Mouse (Mus musculus): ENCODE measurements at regions not wholly inside any gene's neighbourhood (a gene's known extent, or its start where the extent isn't known, plus 50 kb on each side); places are given as distances from the start of the nearest gene placed in this dataset.
A peak's percentile ranks its signal among the peaks of the same experiment; 100 is the strongest.

DNA sequence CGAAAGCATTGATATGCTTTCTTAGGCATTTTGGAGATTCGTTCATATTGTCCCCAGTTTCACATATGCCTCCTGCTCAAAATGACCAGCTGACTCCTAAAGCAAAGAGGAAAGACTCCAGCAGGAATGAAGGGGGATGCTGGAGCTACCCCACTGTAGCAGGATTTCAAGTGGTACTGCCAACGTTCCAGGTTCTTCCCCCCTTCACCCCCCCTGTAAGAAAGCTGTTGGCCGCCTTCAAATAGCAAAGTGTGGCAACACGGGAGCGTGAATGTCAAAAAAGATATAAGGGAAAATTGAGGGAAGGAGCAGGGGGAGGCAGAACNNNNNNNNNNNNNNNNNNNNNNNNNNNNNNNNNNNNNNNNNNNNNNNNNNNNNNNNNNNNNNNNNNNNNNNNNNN lies 103.7 kb upstream of the Nrbf2 start:
- H3K79me2 ChIP-seq (ENCODE audit: control insufficient read depth, insufficient read depth, low read length, poor library complexity): no peaks in the 10 kb centered on the region
- no peak for TF ChIP-seq MAX (IDR thresholded peaks at IDR 0.05; ENCODE audit: low read length)
- TF ChIP-seq MAZ (IDR thresholded peaks at IDR 0.05; ENCODE audit: low read depth, low read length): no peak
- no peak for TF ChIP-seq POLR2AphosphoS5 (IDR thresholded peaks at IDR 0.05; ENCODE audit: borderline replicate concordance, low read depth, low read length)
- TF ChIP-seq CHD2 (IDR thresholded peaks at IDR 0.05; ENCODE audit: low read length): no peak
- TF ChIP-seq SIN3A (IDR thresholded peaks at IDR 0.05; ENCODE audit: low read length): no peak
- no peak for TF ChIP-seq JUND (IDR thresholded peaks at IDR 0.05; ENCODE audit: low read depth, low read length)
- no peak for TF ChIP-seq USF2 (IDR thresholded peaks at IDR 0.05; ENCODE audit: borderline replicate concordance in 1 of 2, insufficient read depth in 1 of 2, low read depth in 1 of 2, low read length in 2 of 2)
- TF ChIP-seq CHD1 (IDR thresholded peaks at IDR 0.05; ENCODE audit: low read depth, low read length): no peak
- TF ChIP-seq MXI1 (IDR thresholded peaks at IDR 0.05; ENCODE audit: low read depth, low read length): no peak
- no peak for TF ChIP-seq RAD21 (IDR thresholded peaks at IDR 0.05; ENCODE audit: low read depth, low read length)
- no peak for TF ChIP-seq NELFE (IDR thresholded peaks at IDR 0.05; ENCODE audit: low read depth, low read length)
- TF ChIP-seq MYC (IDR thresholded peaks at IDR 0.05; ENCODE audit: low read depth, low read length): no peak
- H3K4me3 ChIP-seq (ENCODE audit: control insufficient read depth in 1 of 2, insufficient read depth in 1 of 2, low read depth in 2 of 2, low read length in 2 of 2): no peak overlapping the region
- no peak for DNase-seq (ENCODE audit: low read depth, low spot score)
- no peak overlapping the region for H3K9ac ChIP-seq (ENCODE audit: control insufficient read depth, low read depth, low read length, poor library complexity, severe bottlenecking)
- no peaks in the 10 kb centered on the region for H3K27me3 ChIP-seq (ENCODE audit: control insufficient read depth in 1 of 2, insufficient read depth in 2 of 2, low read length in 2 of 2)
- H3K4me1 ChIP-seq (ENCODE audit: control insufficient read depth in 1 of 2, insufficient read depth in 2 of 2, low read length in 2 of 2): no peaks in the 10 kb centered on the region
- peaks cover 0 to 2% of the 10 kb centered on the region in 2 experiments; a peak in 1 of 4 replicates for H3K36me3 ChIP-seq (ENCODE audit: control insufficient read depth in 1 of 2, insufficient read depth in 2 of 2, low read length in 2 of 2)
- H3K27ac ChIP-seq (ENCODE audit: control insufficient read depth, low read depth, low read length): no peak overlapping the region
- no peaks in the 10 kb centered on the region for H3K9me3 ChIP-seq (replicated peaks; ENCODE audit: insufficient read depth, low read length)

DNA sequence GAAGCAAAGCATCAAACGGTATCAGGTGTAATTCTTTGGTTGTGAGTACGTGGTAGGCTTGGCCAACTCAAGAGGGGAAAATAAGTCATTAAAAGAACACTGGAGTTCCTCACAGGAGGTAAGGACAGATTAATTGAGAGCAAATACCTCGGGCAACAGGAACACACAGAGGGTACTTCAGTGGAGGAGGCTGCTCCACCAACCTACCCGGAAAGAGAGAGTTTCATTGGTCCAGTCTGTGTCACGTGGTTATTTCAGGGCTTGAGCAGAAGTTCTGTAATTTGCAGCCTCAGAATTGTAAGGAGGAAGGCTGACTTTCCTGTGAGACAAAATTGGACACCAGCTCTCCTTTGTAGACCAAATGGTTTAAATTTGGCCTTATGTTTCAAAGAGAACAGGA lies 115.3 kb upstream of the Nrbf2 start:
- Histone ChIP-seq H3K36me3 (ENCODE audit: control insufficient read depth in 1 of 2, insufficient read depth in 2 of 2, low read length in 2 of 2) (peaks cover 2 to 18% of the 10 kb centered on the region in 2 experiments; a peak in 3 of 4 replicates), H3K27ac (ENCODE audit: control insufficient read depth, low read depth, low read length) (no peak overlapping the region), H3K27me3 (ENCODE audit: control insufficient read depth in 1 of 2, insufficient read depth in 2 of 2, low read length in 2 of 2) (no peaks in the 10 kb centered on the region), H3K9me3 (replicated peaks; ENCODE audit: insufficient read depth, low read length) (no peaks in the 10 kb centered on the region), H3K4me1 (ENCODE audit: control insufficient read depth in 1 of 2, insufficient read depth in 2 of 2, low read length in 2 of 2) (no peaks in the 10 kb centered on the region), H3K4me3 (ENCODE audit: control insufficient read depth in 1 of 2, insufficient read depth in 1 of 2, low read depth in 2 of 2, low read length in 2 of 2) (no peak overlapping the region), H3K9ac (ENCODE audit: control insufficient read depth, low read depth, low read length, poor library complexity, severe bottlenecking) (no peak overlapping the region), H3K79me2 (ENCODE audit: control insufficient read depth, insufficient read depth, low read length, poor library complexity) (no peaks in the 10 kb centered on the region)
- TF ChIP-seq ZNF384 (IDR thresholded peaks at IDR 0.05; ENCODE audit: low read depth, low read length): no peak
- TF ChIP-seq ELF1 (IDR thresholded peaks at IDR 0.05; ENCODE audit: low read depth, low read length): no peak
- TF ChIP-seq NRF1 (IDR thresholded peaks at IDR 0.05; ENCODE audit: insufficient read depth, low read depth, low read length, poor library complexity, severe bottlenecking): no peak
- TF ChIP-seq MAX (IDR thresholded peaks at IDR 0.05; ENCODE audit: low read length): no peak
- no peak for TF ChIP-seq USF1 (IDR thresholded peaks at IDR 0.05; ENCODE audit: low read depth, low read length)
- peak; percentile 16 for DNase-seq (ENCODE audit: low read depth, low spot score)
